Mouse (Mus musculus) right cerebral cortex, postnatal 4 days (tissue): Measurements from ENCODE around the gene E030030I06Rik.
"Not testable (repeated sequence)": the region's sequence is repeated elsewhere in the genome, so short reads cannot be mapped to it uniquely, and the experiment has no call there.

Experiments used
- DNase-seq: peaks from one replicate; pipeline ENCODE4 v3.0.0-alpha.2; 2022

Gene E030030I06Rik

DNA sequence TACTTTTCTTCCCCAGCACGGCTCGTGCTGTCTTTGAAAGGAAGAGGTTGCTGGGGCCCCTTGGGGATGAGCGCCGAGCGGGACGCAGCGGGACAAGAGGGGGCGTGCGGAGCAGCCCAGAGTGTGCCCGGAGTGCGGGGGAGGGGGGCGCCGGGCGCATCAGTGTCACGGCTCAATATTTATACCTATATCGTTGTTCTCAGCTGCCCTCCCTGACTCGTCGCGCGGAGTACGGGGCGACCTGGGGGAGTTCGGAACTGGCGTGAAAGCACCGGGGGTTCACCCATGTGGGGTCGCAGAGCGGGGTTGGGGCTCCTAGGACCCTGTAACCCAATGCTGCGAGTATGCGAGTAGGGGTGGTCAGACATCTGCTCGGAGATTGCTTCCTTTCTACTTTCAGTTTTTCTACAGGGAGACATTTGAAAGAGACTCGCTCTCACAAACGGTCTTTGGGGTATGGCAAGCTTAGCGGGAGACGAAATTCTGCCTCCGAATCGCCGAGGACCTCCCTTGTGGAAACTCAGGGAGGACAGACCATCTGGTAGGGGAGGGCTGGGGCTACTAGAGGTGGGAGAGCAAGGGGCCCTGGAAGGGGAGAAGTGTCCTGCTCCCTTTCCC, at the start of gene E030030I06Rik:
Gene E030030I06Rik, minus strand, starts transcription at position 198 of the 618 bp plus-strand sequence.
- DNase-seq = peak; percentile 23

- not testable (repeated sequence) for DNase-seq
These were observed 42.0 kb upstream of the E030030I06Rik start for GRCm38 (mm10) chr10:22191035-22191434.

GRCm38 (mm10) chr10:22176515-22176914, 27.4 kb upstream of the E030030I06Rik start:
- DNase-seq = not testable (repeated sequence)

DNA sequence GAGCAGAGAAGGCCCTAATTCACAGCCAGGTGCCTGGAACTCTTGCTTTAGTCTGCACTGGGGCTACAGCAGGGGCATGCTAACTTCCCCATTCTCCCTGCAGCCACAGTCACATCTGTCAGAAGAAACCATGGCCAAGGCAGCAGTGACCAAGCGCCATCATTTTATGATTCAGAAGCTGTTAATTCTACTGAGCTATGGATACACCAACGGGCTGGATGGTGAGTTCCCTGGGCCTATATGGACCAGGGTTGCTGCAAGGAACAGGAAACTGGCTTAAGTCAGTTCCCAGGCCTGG, 25.1 kb upstream of the E030030I06Rik start:
- DNase-seq = not testable (repeated sequence)

DNA sequence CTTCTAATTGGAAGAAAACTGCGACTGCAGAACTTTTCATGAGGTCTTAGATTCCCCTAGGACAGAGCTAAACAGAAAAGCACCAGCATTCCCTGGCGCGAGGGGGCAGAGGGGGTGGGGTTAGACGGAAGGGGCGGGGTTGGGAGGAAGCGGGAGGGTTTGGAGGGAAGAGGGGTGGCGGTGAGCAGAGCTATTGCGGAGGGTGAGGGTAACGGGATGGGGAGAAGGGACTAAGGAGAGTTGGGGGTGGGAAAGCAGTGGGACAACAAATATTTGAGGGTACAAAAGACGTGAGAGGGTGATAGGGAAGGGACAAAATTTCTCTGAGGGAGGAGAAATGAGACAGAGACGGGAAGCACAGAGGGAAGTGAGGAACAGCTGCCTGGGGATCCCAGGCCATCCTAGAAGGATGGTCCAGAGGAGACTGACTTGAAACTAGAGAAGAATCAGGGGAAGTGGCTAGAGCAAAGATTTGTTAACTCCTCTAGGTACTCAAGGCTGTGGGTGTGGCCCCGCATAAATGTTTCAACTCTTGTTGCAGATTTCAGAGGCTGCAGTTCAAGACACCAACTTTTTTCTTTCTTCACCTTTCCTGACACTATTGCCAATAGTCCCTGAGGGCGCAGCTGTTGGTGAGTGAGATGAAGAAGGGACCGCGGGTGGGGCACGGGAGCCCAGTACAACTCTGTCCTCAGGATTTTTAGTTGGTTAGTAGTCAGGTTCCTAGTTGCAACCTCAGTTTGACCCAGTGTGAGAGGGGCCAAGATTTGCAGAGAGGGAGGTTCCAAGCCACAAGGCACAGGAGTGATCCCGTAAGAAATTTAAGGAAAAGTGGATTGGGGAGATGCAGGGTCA, 24.5 kb upstream of the E030030I06Rik start:
- not testable (repeated sequence) for DNase-seq

DNA sequence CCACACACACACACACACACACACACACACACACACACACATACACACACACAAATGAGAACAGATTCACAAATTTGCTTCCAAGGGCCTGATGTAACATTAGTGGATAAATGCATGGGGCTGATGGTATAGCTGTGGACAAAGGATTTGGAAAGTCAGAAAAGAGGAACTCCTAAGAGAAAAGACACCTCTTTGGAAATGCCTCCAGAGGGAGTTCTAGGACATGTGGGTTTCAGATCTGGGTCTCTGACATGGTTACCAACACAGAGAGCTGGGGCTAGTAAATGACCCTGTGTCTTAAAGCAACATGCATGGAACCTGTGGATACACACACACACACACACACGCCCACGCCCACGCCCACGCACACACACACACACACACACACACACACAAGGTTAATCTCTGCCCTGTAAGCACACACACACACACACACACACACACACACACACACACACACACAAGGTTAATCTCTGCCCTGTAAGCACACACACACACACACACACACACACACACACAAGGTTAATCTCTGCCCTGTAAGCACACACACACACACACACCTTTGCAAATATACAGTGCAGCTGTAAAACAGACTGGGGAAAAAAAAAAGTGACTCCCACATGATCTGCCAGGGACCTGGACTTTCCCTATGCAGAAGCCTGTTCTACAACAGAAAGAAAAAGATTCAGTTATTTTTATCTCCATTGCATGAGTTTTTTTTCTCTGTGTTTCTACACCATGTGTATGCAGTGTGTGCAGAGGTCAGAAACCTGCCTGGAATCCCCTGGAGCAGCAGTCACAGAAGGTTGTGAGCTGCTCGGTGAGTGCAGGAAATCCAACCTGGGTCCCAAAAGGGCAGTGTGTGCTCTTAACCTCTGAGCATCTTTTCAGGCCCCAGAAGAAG, 23.6 kb upstream of the E030030I06Rik start:
- DNase-seq = not testable (repeated sequence)

GRCm38 (mm10) chr10:22169116-22169515, 20.0 kb upstream of the E030030I06Rik start:
- not testable (repeated sequence) for DNase-seq

GRCm38 (mm10) chr10:22167061-22167460, 18.0 kb upstream of the E030030I06Rik start:
- DNase-seq = not testable (repeated sequence)

DNA sequence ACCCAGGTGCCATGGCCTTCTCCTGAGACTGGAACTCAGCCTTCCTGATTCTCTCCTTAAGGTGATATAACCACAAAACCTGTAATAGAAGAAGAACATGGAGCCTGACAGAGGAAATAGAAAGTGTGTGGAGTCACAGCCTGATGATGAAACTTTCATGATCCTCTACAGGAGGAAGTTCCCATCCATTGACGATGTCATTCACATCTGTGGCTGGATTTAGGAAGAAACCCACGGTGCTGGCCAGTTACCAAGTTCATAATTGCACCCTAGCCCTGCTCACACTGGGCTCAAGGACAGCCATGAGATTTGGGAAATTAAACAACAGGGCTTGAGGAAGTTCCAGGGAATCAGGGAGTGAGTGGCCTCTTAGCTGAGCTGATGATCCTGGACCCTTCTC, 17.0 kb upstream of the E030030I06Rik start:
- DNase-seq = not testable (repeated sequence)

DNA sequence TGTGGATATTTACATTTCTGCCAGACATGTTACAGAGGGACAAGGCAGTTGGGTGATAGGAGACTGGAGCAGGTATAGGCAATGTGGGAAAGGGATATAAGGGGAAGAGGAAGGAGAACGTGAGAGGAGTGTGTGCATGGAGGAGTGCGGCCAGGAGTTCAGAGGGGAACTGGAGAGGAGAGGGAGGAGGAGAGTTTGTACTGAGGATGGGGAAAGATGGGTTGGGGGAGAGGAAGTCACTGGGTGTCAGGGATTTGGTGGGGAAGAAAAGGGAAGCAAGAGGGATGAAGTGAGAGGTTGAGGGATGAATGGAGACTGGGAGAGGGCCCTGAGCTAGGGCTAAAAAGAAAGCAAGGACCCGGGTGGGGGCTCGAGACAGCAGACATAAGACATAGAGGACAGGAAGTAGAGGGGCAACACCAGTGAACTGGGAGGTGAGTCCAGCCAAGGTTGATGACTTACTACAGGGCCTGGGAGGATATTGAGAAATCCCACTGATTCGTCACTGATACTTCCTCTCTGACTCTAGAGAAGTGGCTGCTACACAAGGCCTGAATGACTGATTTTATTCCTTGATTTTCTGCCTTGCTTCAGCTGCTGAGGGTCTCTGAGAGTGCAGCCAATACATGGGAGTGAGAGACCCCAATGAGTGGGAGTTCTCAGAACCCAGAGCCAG, 16.4 kb upstream of the E030030I06Rik start:
- not testable (repeated sequence) for DNase-seq

DNA sequence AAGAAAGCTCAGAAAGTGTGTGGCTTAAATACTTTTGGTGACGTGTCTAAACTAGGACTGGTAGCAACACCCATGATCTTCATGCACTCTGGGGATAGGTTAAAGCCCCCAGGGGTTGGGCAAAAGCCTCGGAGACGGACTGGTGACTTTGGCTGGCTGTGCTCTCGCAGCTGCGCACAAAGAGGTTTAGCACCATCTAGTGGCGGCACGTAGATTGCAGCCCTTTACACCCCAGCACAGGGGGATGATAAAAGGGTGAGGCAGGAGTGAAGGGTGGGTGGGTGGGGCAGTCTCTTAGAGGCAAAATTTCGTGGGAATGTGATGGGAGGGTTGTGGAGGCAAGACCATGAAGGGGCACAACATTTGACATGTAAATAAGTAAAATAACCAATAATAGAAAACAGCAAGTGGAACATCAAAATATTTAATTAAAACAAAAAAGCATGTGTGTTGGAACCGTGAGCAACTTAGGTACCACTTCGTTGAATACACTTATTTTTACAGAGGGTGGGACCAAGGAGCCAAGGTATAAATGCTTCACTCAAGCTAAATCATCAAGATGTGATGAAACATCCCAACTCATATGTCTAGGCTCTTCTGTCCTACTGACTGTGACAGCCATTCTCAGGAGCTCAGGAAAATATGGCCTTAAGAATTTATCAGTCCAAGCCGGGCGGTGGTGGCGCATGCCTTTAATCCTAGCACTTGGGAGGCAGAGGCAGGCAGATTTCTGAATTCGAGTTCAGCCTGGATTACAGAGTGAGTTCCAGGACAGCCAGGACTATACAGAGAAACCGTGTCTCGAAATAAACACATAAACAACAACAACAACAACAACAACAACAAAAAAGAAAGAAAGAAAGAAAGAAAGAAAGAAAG, 14.9 kb upstream of the E030030I06Rik start:
- DNase-seq = peak; percentile 80

DNA sequence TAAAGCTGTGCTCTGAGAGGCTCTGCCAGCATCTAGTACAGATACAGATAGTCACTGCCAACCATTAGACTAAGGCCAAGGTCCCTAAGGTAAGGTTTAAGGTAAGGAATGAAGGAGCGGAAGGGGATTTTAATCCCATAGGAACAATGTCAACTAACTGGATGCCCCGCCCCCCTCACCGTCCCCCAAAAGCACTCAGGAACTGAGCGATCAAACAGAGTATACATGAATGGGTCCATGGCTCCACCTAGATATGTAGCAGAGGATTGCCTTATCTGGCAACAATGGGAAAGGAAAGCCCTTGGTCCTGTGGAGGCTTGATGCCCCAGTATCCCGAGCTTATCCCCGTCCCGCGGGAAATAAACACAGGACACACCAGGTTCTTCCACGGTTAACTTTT, 14.2 kb upstream of the E030030I06Rik start:
- not testable (repeated sequence) for DNase-seq

DNA sequence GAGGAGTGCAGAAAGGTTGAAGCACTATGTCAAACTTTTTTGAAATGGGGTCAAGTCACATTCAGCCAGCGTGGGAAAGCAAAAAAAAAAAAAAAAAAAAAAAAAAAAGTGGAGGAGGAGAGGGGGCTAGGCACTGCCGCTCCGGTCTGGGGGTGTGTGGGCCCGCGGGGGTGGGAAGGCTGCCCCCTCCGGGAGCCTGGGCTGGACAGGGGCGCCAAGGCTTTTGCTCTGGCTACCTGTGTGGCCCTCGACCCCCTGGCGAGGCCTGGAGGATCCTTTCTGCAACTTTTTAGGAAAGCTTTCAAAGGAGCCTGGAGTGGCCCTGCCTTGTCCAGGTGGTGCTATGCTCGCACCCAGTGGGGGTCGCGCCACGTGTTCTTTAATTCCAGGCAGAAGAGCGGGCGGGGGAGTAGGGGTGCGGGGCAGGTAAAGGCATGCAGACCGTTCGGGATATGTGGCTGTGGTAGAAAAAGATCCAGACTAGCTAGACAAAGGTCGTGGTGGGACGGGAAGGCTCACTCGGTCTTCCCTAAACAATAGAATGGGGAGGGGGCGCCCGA, 10.6 kb upstream of the E030030I06Rik start:
- no peak for DNase-seq

- DNase-seq = no peak
These were observed 10.1 kb upstream of the E030030I06Rik start for GRCm38 (mm10) chr10:22159131-22159561.

- not testable (repeated sequence) for DNase-seq
These were observed 9.4 kb upstream of the E030030I06Rik start, which contains the start of the genes Raet1e and H60b for GRCm38 (mm10) chr10:22158310-22158999. Gene Raet1e, plus strand, starts transcription at chr10:22158569. Gene H60b, plus strand, starts transcription at chr10:22158586.

DNA sequence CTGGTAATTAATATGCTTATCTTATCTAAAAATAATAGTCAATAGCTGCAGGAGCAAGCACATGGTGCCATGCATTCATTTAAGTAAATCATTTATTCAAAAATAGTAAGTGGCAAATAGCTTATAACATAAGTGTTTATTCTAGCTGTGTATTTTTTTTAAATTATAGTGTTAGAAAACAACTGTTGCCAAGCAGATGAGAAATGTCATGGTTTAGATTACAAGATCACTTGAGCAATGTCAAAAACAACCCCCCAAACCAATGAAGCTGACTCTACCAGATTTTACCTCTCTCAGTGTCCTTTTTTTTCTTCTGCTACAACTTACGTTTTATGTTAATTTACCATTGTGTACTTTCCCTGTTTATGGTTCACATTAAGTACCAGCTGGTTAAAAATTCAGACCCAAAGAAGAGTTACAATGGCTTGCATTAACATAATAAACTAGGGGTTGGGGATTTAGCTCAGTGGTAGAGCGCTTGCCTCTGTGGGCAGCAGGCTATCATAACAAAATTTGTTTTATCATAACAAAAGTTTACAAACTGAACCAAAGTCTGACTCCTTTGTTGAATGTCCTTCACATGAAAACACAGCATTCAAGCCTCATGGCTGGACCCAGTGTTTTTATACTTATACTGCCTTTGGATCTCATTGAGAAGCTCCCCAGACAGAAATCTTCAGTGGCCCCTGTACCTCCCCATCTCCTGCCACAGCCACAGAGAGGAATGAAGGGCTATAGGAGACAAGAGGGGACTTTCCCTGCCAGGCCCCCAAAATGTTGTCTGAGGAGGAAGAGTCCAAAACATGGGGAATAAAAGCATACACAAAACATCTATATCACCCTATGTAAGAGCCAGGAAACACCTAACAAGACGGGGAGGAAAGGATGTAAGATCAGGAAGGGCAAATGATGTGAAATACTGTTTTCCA, 6.1 kb upstream of the E030030I06Rik start:
- no peak for DNase-seq

GRCm38 (mm10) chr10:22154127-22154526, 5.1 kb upstream of the E030030I06Rik start:
- not testable (repeated sequence) for DNase-seq

- DNase-seq = not testable (repeated sequence)
These were observed 4.1 kb upstream of the E030030I06Rik start for GRCm38 (mm10) chr10:22153147-22153690.
